Mouse (Mus musculus) skeletal muscle tissue, adult 2 months (tissue): ENCODE results near the gene Gm44973.
"Not testable (repeated sequence)": the region's sequence is repeated elsewhere in the genome, so short reads cannot be mapped to it uniquely, and the experiment has no call there.

ENCODE experiments used
- DNase-seq: peaks from one replicate; pipeline ENCODE4 v3.0.0-alpha.2; 2012; ENCODE audit warnings: low read depth, low spot score

Gm44973 gene

DNA sequence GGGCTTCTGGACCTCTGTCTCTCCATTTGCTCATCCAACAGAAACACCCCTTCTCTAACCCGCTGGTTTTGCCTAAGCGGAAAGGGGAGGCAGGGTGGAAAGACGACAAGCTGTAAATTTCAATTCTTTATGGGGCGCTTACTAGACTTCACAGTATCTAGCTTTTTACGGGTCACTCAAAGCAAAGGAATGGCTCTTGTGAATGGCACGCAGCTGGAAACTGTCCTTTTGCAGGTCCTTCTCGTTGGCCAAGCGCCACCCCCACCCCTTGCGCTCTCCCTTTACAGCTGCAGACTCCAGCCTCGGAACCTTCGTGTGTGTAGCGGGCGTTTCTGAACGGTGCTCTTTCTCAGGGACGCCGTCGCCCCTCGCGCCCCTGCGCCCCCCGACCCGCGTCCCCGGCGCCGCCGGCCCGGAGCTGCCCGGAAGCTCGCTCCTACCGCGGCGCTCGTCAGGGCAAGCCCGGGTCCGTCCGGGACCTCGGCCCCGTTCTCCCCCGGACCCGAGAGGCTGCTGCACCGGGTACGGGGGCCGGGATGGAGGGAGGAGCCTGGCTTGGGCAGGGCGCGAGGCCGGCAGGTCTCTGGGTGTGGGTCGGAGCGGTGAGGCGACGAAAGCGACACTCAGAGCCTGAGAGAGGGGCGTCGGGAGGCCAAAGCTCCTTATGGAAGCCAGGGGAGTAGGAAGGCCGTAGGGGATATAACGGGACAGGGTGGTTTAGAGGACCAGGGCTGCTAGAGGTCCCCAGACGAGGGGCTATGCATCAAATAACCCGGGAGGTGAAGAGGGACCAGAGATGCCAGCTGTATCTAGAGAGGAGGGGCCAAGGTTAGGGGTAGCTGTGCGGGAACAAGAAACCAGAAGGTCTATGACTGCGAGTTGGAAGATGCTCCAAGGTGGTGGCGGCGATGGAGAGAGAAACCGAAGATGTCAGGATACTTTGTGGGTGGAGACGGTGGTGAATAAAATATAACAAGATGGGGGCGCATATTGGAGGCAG is 36.2 kb downstream of the Gm44973 start, which contains the start of gene Zfp580:
Gene Zfp580 (plus strand): TSS at position 346 of the 1,000 bp plus-strand sequence.
- peak; percentile 35 for DNase-seq

DNA sequence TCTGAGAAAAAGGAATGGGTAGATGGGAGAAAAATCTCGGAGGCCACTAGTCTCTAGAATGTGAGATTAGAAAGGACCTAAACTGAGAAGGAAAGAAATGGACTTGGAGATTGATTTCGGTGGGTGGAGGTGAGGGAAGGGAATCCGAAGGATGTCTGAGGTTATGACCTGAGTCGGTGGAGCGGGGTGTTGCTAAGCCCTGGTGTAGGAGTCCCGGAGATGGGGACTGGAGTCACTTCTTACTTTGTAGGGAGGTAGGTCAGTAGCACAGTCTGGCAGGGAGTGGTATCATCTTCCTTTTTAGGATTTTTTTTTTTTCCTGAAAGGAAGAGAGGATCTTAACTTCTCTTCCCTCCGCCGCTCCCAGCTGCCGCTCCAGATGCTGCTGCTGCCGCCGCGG is 37.1 kb downstream of the Gm44973 start:
- no peak for DNase-seq

DNA sequence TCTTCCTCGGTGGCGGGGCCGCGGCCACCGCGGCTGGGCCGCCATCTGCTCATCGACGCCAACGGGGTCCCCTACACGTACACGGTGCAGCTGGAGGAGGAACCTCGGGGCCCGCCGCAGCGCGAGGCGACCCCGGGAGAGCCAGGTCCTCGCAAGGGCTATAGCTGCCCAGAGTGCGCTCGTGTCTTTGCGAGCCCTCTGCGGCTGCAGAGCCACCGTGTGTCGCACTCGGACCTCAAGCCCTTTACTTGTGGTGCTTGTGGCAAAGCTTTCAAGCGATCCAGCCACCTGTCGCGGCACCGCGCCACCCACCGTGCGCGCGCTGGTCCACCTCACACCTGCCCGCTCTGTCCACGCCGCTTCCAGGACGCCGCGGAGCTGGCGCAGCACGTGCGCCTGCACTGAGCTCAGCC is 37.6 kb downstream of the Gm44973 start:
- DNase-seq: no peak

DNA sequence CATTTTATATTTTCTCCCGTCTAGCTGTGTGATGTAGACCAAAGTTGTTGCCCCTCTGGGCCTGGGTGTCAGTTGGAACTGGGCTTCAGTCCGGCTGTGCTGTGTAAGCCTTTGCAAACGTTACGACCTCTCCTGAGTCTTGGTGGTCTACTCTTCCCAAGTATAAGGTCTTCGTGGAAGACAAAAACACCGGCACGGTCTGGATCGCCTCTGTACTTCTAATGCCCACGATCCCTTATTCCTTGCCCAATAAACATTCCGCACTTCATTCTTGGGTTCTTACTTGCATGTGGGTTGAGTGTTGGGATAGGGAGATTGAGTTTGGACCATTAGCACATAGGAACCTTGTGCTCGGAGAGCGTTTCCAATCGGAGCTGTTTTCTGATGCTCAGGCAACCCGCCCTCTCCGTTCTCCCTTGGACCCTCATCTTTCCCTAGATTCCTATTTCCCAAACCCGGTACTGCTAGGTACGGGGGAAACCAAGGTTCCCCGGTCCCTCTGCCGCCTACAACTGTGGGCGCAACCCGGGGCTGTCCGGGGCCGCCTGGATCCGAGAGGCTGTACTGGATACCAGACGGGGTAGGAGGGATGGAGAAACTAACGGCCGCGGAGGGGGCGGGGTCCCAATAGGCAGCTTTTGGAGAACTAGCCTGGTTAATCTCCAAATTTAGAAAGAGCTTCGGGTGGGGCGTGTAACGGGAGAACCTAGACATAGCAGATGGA is 38.3 kb downstream of the Gm44973 start:
- no peak for DNase-seq

DNA sequence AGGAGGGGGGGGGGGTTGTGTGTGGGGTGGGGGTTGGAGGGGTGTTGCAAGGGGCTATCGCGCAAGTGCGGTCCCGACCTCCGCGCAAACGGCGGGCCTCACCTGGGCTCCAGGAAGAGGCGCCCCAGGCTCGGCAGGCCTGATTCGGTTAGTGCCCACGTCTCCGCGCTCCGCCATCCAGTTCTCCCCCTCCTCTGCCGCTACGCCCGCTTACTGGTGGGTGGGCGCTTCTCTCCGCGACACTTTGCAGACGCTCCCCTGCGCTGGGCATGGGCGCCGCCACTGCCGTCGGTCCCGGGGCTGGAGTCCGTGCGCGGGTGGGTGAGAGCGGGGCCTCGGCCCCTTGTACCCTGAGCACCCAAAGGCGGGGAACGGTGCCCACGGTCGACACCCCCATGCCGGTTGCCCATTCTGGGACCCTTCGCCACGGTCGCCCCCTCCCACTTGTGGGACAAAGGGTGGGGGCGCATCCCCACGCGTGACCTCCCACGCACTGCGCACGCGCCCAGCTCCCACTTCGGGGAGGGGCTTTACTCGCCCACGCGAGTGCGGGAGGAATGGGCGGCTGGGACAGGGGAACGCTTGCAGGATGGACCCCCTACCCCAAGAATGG is 41.5 kb downstream of the Gm44973 start:
- no peak for DNase-seq

DNA sequence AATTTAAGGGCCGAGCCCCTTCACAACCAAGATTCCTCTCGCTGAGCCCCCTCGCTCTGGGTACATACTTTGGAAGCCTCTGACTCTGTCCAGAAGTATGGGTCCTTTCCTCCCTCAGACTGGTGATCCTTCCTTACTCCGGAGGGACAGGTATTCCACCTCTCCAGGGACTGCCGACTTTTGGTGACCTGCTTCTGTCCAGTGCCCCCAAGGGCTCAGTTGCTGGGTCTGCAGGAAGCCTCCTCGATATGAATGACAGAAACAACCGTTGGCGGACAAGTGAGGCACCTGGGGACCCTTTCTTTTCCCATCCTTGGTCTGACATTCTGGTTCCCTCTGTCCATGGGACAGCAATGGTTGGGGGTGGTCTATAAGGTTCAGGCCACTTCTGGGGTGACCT is 42.1 kb downstream of the Gm44973 start:
- no peak for DNase-seq

DNA sequence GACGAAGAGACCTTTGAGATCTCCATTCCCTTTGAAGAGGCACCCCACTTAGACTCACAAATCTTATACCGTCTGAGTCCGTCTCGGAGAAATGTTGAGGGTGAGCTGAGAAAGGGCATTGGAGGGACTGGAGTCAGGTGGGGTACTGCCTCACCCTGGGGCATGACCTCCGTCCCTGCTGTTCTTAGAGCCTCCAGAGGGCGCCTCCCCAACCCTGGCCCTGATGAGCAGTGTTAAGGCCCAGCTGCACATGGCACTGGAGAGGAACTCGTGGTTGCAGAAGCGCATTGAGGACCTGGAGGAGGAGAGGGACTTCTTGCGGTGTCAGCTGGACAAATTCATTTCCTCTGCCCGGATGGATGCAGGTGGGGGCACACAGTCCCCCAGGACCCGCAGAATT is 42.5 kb downstream of the Gm44973 start:
- no peak for DNase-seq

DNA sequence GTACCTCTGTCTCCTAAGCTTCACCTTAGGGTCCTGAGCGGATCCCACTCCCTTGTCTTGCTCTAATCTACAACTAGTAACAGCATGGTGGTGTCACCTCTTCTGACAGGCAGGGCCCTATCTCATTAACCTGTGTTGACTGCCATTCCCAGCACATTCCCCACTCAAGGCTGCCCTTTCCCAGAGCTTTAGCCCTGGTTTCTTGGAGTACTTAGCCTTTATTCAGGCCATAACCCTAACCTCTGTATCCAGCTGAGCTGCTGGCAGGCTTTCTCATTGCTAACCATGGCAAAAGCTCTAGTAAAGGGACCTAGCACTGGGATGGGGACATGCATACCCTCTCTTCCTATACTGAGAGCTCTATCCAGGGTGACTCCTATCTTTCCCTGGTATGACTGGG is 43.3 kb downstream of the Gm44973 start:
- DNase-seq: no peak

DNA sequence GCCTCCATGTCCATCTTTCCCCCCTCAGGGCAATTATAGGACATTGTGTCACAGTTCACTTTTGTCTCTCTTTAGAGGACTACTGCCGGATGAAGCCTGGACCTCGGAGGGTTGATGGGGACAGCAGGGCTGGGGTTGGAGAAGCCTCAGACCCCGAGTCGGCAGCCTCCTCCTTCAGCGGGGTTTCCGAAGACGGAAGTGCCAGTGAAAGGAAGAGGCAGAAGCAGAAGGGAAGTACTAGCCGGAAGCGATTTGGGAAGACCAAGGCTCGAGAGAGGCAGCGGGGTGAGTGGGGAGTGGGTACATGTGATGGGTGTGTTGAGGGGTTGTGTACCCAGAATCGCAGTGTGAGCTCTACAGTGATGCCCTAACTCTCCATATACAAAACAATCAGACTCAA is 44.1 kb downstream of the Gm44973 start:
- no peak for DNase-seq

DNA sequence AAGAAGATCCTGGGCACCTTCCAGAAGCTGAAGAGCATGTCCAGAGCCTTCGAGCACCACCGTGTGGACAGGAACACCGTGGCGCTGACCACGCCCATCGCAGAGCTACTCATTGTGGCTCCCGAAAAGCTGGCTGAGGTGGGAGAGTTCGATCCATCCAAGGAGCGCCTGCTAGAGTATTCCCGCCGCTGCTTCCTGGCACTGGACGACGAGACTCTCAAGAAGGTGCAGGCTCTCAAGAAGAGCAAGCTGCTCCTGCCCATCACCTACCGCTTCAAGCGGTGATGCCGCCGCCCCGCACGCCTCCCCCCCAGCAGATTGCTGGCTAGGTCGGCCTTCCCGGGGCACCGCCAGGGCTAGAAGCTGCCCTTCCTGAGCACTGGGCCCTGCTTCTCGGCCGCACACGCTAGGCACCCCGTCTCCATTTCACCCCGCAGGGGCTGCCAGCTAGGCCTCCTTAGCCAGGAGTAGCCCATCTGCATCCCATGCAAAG is 45.0 kb downstream of the Gm44973 start:
- peak; percentile 71 for DNase-seq

DNA sequence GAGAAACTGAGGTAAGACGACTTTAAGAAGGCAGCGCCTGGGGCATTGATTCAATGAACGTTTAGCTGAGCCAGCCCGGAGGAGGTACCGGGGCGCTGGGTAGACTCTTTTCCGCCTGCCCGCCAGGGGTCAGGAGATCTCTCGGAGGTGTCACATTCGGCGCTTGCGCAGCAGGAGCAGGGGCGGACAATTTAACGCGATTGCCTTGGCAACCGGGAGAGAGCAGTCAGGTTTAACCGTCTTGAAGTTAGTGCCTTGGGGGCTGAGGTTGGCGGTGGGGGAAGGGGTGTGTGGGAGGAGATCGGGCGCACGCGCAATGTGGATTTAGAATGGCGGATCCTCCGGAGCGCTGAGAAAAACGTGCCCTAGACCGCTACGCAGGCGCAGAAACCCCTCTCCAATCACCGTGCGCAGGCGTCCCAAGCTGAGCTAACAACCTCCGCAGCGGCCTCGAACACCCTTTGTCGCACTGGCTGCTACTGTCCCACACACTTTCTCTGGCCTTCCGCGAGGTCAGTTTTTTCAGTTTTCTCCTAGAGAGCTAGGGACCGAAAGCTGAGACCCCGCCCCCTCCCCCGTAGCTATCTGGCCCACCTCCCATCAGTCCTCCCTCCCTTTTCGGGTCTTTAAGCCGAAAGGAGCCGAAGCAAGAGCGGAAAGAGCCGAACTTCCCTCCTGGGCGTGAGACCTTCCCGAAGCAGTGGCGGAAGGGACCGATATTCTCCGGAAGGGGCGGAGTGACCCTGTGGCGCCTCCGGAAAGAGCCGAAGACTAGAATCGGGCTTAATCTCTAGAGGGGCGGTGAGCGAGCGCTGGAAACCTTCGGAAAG is 45.9 kb downstream of the Gm44973 start:
- peak; percentile 98 for DNase-seq

DNA sequence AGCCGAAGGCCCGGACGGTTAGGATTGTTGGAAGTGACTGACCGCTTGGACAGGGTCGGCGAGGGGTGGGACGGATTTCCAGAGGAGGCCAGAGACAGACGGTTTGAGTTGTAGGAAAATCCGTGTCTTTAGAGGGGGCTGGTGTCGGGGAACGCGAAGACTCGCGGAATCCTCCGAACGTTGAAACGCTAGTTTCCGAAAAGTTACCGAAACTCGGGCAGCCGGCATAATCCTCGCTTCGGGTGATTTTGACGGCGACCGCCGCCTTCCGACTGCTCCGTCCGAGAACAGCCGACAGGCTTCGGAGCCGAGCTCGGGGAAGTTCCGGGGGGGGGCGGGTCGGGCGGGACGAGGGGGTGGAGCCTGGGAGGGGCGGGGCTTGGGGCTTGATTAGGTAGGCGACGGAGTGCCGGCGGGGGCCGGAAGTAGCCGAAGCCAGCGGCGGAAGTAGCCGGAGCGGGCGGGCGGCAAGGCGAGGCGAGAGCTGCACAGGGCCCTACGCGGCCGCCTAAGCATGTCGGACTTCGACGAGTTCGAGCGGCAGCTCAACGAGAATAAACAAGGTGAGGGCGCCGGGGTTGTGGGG is 46.6 kb downstream of the Gm44973 start, which contains the start of gene U2af2:
Gene U2af2 (plus strand): TSS at position 370 of the 586 bp plus-strand sequence.
- DNase-seq: peak; percentile 92

DNA sequence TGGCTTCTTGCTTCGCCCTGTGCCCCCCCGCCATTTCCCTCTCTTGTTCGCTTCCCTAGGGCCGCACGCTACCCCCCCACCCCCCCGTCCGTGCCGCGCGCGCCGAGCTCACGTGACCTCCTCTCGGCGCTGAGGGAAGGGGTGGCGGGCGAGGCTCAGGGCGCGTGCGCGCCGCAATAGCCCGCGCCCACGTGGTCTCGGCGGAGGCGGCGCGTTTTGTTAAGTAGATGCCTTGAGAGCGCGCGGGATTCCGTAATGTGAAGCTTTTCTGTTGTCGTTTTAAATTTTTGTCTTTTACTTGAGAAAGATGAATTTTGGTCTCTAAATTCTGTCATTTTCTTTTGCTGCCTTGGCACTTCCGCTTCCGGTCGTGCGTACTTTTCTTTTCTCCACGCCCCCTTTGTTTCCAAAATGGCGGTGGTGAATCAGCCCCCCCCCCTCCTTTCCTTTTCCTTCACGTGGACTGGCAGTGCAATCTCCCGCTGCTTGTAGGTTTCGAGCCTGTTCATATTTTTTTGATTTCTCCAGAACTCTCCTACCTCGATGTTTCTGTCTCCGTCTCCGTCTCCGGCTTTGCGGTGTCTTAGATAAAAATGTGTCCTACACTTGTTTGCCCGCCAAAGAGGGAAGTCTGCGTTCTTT is 47.2 kb downstream of the Gm44973 start:
- DNase-seq: peak; percentile 79

DNA sequence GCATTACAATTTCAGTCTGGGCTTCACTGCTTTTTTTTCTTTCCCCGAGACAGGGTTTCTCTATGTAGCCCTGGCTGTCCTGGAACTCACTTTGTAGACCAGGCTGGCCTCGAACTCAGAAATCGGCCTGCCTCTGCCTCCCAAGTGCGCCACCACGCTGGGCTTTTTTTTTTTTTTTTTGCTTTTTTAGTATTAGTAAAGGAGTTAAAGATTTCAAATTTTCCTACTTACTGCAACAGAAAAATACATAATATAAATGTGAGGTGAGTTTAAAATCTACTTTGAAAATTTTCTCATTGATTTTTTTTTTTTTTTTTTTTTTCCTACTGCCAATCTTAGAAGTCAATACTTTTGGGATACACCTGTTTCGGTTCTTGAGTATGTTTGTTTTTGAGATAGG is 49.6 kb downstream of the Gm44973 start:
- DNase-seq: no peak

DNA sequence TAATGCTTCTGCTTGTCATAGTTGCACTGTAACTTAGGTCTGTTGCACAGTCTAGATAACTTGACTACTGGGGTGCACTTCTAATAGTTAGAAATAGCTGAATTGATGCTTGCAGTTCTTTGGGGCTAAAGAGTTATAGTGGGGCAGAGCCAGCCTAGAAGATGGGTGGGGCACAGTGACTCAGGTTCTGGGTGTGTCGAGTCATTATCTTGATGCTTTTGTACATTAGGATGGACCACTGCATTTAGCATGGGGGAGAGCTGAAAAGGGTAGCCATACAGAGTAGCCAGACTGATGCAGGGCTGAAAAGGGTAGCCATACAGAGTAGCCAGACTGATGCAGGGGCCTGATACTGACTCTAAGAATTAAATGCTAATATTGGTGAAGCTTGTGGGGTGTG is 58.3 kb downstream of the Gm44973 start:
- no peak for DNase-seq

DNA sequence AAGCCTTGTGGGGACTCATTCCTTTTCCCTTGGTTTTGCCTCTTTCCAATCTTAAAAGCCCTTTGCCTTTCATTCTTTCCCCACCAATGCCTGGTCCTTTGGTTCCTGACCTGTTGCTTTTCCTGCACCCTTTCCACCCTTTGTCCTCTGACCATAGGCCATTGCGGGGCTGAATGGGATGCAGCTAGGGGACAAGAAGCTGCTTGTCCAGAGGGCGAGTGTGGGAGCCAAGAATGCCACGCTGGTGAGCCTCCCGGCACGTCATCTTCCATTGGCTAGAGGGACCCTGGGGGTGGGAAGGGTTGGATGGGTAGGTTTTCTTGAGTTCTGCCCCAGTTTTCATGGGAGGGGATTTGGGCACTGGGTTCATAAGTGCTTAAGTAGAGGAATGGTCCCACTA is 59.7 kb downstream of the Gm44973 start:
- DNase-seq: no peak

DNA sequence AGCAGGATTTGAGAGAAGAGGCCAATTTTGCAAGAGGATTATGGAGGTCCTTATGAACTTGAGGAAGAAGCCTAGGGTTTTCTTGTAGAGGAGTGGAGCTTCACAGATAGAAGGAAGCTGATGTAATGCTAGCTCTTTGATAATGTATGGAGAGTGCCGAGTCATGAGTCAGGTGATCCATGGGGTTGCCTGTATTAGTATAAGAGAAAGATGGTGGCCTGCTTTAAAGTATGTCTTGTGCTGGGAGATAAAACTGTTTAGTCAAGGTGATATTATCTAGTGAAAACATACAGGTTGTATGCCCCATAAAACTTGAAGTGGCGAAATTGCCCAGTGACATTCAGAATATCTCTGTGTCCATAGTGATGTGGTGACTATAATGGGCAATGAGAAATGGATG is 61.6 kb downstream of the Gm44973 start:
- DNase-seq: no peak

DNA sequence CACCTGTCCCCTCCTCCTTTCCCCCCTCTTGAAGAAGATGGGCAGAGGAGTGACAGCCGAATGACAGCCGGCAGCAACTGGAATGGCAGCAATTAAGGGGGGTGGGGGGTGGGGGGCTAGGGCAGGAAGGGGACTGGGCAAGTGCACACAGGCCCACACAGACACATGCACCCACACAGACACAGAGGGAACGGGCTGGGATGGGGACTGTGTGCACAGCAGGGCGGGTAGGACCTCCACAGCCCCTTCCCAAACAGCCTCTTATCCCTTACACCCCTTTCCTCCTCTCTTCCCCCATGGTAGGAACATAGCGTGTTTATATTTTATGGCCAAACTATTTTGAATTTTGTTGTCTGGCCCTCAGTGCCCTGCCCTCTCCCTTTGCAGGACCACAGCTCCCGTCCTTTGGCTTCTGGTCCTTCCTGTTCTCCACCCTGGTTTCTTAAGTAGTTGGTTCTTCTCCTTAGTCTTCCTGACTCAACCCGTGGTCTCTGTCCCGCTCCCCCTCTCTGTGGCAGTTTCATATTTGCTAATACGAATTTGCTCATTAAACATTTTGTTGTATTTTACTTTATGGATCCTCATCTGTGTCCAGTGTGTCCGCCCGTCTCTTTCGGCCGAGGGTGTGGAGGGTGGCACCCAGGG is 64.2 kb downstream of the Gm44973 start:
- not testable (repeated sequence) for DNase-seq

DNA sequence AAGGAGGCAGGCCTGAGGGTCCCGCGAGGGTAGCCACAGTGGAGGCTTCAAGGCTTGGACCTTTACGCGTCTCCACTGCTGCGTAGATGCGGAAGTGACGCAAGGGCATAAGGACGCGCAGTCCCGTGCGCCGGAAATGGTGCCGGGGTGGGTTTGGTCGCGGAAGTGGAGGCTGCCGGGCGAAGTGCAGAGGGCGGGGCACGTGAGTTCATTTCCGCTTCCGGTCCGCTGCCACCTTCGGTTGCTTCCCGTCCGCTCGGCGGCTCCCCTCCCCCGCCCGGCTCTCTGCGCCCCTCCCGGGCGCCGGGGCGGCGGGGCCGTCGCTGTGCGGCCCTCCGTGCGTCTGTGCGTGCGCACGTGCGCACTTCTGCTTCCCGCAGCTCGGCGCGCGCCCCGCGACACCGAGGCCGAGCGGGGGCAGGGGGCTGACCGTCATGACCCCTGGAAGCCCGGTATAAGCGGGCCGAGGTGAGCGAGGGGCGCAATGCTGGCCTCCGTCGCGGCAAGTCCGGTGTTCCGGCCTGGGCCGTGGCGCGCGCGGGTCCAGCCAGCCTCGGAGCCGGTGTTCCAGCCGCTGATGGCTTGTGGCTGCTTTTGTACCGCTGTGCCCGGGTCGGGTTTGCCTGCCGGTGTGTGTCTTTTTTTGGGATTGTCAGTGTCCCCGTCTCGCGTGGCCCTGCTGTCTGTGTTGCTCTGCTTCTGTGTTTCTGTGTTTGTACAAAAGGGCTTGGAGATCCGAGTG is 64.9 kb downstream of the Gm44973 start, which contains the start of gene Epn1:
Gene Epn1 (plus strand): TSS at position 226 of the 742 bp plus-strand sequence.
- DNase-seq: peak; percentile 96
